Comparison of ENCODE assay signal across 8 mouse cellular contexts in the genomic region with DNA sequence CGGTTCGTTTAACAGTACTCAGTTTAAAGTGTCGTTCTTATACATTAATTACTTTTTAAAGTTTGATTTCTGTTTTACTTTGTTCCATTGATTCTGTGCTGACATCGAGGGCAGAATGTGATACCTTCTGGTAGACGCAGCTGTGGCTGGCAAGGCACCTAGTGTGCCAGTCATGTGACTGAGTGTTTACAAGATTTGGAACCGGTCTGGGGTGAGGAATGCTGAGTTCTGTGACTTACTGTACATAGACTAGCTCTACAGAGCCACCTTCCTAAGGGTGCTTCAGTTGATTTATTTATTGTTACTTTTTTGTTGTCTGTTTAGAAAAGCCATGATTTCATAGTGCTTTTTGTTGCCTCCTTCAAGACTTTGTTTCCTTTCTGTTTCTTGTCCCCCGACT. TPM values are rescaled to one million over a fixed set of nuclear protein-coding genes. Genes with fewer than 3 reads are reported as not detected.
A peak's percentile ranks its signal among the peaks of the same experiment; 100 is the strongest.
DNase-seq lines count a peak whose midpoint lies in the region.

No protein-coding gene starts in this region.

- peak; percentile 23 for DNase-seq in gastrocnemius, postnatal 25 days
- DNase-seq in gastrocnemius, postnatal 36 days = no peak
- peak; percentile 51 for DNase-seq in CD4-positive, CD25-positive, alpha-beta regulatory T cell, adult 2 months (ENCODE audit: low read depth, low spot score)
- peak; percentile 68 for DNase-seq in cerebellum, adult 9-10 months
- DNase-seq in lung, postnatal 25 days (ENCODE audit: low spot score) = peak; percentile 31
- no peak for DNase-seq in adrenal gland, adult (ENCODE audit: inconsistent age in 2 of 2, low spot score in 1 of 2)
- no peak for DNase-seq in frontal cortex, postnatal 25 days (ENCODE audit: low spot score in 2 of 2)
- no peak for DNase-seq in MN1 (ENCODE audit: low spot score)

- intact Hi-C loops in gastrocnemius, postnatal 36 days (cut with DNase I) = loop anchor here (1.0 kb wide), 2 partner anchors 74 to 136 kb away; no protein-coding TSS in a partner anchor

RNA-seq across cellular contexts. Expression of gene Hebp2, which starts 18.1 kb away (rescaled TPM):
- total RNA-seq in gastrocnemius, postnatal 25 days (2021) = under 1 TPM; 0.59 to 0.91 TPM
- under 1 TPM; 0.61 to 0.86 TPM for total RNA-seq in gastrocnemius, postnatal 36 days (2021)

Comparison
In these comparisons a context has a peak if more than half of its experiments do, and no peak if none do; other contexts are left out.
1. DNase-seq: peak in gastrocnemius, postnatal 25 days (single experiment), CD4-positive, CD25-positive, alpha-beta regulatory T cell, adult 2 months (single experiment), cerebellum, adult 9-10 months (single experiment) and lung, postnatal 25 days (single experiment); none in gastrocnemius, postnatal 36 days (0 of 2), adrenal gland, adult (0 of 2), frontal cortex, postnatal 25 days (0 of 2) and MN1 (single experiment).